Mouse (Mus musculus) kidney, postnatal 14 days (tissue): ENCODE measurements around the gene Frrs1.

Source experiments
- DNase-seq: peaks from one replicate; pipeline ENCODE4 v3.0.0; 2022; ENCODE audit warnings: mixed read lengths

Frrs1 gene

GRCm38 (mm10) chr3:116848936-116849335, 10.3 kb upstream of the Frrs1 start:
- DNase-seq: no peak

GRCm38 (mm10) chr3:116850376-116850775, 8.9 kb upstream of the Frrs1 start:
- no peak for DNase-seq

GRCm38 (mm10) chr3:116852421-116852820, 6.8 kb upstream of the Frrs1 start:
- DNase-seq: no peak

- no peak for DNase-seq
Measured at GRCm38 (mm10) chr3:116857611-116858010, 1.7 kb upstream of the Frrs1 start.

GRCm38 (mm10) chr3:116859752-116860151, 488 bp downstream of the Frrs1 start:
- DNase-seq: no peak

GRCm38 (mm10) chr3:116860333-116861222, 1.3 kb downstream of the Frrs1 start:
- DNase-seq: no peak

GRCm38 (mm10) chr3:116861223-116861539, 1.9 kb downstream of the Frrs1 start:
- DNase-seq: no peak

- peak; percentile 83 for DNase-seq
Measured at GRCm38 (mm10) chr3:116861540-116862067, 2.3 kb downstream of the Frrs1 start.

- DNase-seq: no peak
Measured at GRCm38 (mm10) chr3:116862621-116863020, 3.4 kb downstream of the Frrs1 start.

- DNase-seq: no peak
Measured at GRCm38 (mm10) chr3:116864421-116864820, 5.2 kb downstream of the Frrs1 start.

GRCm38 (mm10) chr3:116865199-116865636, 6.0 kb downstream of the Frrs1 start:
- DNase-seq: no peak

- DNase-seq: no peak
Measured at GRCm38 (mm10) chr3:116870372-116870771, 11.1 kb downstream of the Frrs1 start.

GRCm38 (mm10) chr3:116882221-116882960, 23.1 kb downstream of the Frrs1 start:
- no peak for DNase-seq

GRCm38 (mm10) chr3:116884941-116885340, 25.7 kb downstream of the Frrs1 start:
- no peak for DNase-seq

GRCm38 (mm10) chr3:116889358-116889757, 30.1 kb downstream of the Frrs1 start:
- no peak for DNase-seq

- peak; percentile 38 for DNase-seq
Measured at GRCm38 (mm10) chr3:116890576-116890975, 31.3 kb downstream of the Frrs1 start.

- DNase-seq: peak; percentile 17
Measured at GRCm38 (mm10) chr3:116891436-116892205, 32.4 kb downstream of the Frrs1 start.

- no peak for DNase-seq
Measured at GRCm38 (mm10) chr3:116892206-116892563, 32.9 kb downstream of the Frrs1 start.

- peak; percentile 81 for DNase-seq
Measured at GRCm38 (mm10) chr3:116892872-116893271, 33.6 kb downstream of the Frrs1 start.

GRCm38 (mm10) chr3:116904158-116904557, 44.9 kb downstream of the Frrs1 start:
- DNase-seq: peak; percentile 71

- DNase-seq: no peak
Measured at GRCm38 (mm10) chr3:116905898-116906297, 46.6 kb downstream of the Frrs1 start.

- DNase-seq: no peak
Measured at GRCm38 (mm10) chr3:116906596-116906995, 47.3 kb downstream of the Frrs1 start.

- DNase-seq: no peak
Measured at GRCm38 (mm10) chr3:116914374-116914773, 55.1 kb downstream of the Frrs1 start.
